Mouse (Mus musculus): ENCODE measurements around the gene Wfdc1.

Gene Wfdc1

GRCm38 (mm10) chr8:119691989-119692388, 25.8 kb downstream of the Wfdc1 start:
- DNase-seq (ENCODE audit: low spot score), result no peak

GRCm38 (mm10) chr8:119694696-119695095, 28.5 kb downstream of the Wfdc1 start:
- DNase-seq (ENCODE audit: low spot score), result no peak

- DNase-seq (ENCODE audit: low spot score), result no peak
These were observed 31.0 kb downstream of the Wfdc1 start for GRCm38 (mm10) chr8:119697163-119697562.

- no peak for DNase-seq (ENCODE audit: low spot score)
These were observed 32.8 kb downstream of the Wfdc1 start for GRCm38 (mm10) chr8:119698960-119699359.

- no peak for DNase-seq (ENCODE audit: low spot score)
These were observed 33.5 kb downstream of the Wfdc1 start, which contains the start of gene Atp2c2 for GRCm38 (mm10) chr8:119699549-119700134. Gene Atp2c2 (plus strand): TSS chr8:119700009.

GRCm38 (mm10) chr8:119702965-119703364, 36.8 kb downstream of the Wfdc1 start:
- no peak for DNase-seq (ENCODE audit: low spot score)

- DNase-seq (ENCODE audit: low spot score), result no peak
These were observed 41.0 kb downstream of the Wfdc1 start for GRCm38 (mm10) chr8:119707146-119707545.

GRCm38 (mm10) chr8:119708471-119708870, 42.3 kb downstream of the Wfdc1 start:
- no peak for DNase-seq (ENCODE audit: low spot score)

GRCm38 (mm10) chr8:119708878-119709702, 42.9 kb downstream of the Wfdc1 start:
- no peak for DNase-seq (ENCODE audit: low spot score)

- no peak for DNase-seq (ENCODE audit: low spot score)
These were observed 43.5 kb downstream of the Wfdc1 start for GRCm38 (mm10) chr8:119709703-119710093.

- DNase-seq (ENCODE audit: low spot score), result no peak
These were observed 46.1 kb downstream of the Wfdc1 start for GRCm38 (mm10) chr8:119712226-119712625.

- DNase-seq (ENCODE audit: low spot score), result no peak
These were observed 47.3 kb downstream of the Wfdc1 start for GRCm38 (mm10) chr8:119713421-119713820.

GRCm38 (mm10) chr8:119715221-119715620, 49.1 kb downstream of the Wfdc1 start:
- no peak for DNase-seq (ENCODE audit: low spot score)

- DNase-seq (ENCODE audit: low spot score), result no peak
These were observed 50.6 kb downstream of the Wfdc1 start for GRCm38 (mm10) chr8:119716730-119717299.

GRCm38 (mm10) chr8:119717765-119718164, 51.6 kb downstream of the Wfdc1 start:
- DNase-seq (ENCODE audit: low spot score), result no peak

- DNase-seq (ENCODE audit: low spot score), result no peak
These were observed 52.9 kb downstream of the Wfdc1 start for GRCm38 (mm10) chr8:119719011-119719501.

- DNase-seq (ENCODE audit: low spot score), result no peak
These were observed 56.2 kb downstream of the Wfdc1 start for GRCm38 (mm10) chr8:119722348-119722747.

- DNase-seq (ENCODE audit: low spot score), result no peak
These were observed 57.5 kb downstream of the Wfdc1 start for GRCm38 (mm10) chr8:119723676-119724075.

GRCm38 (mm10) chr8:119724596-119724995, 58.4 kb downstream of the Wfdc1 start:
- DNase-seq (ENCODE audit: low spot score), result no peak

GRCm38 (mm10) chr8:119727093-119727492, 60.9 kb downstream of the Wfdc1 start:
- DNase-seq (ENCODE audit: low spot score), result no peak

- no peak for DNase-seq (ENCODE audit: low spot score)
These were observed 62.3 kb downstream of the Wfdc1 start for GRCm38 (mm10) chr8:119728351-119728895.

GRCm38 (mm10) chr8:119732072-119732471, 65.9 kb downstream of the Wfdc1 start:
- no peak for DNase-seq (ENCODE audit: low spot score)
